Mouse (Mus musculus): ENCODE data around the gene Erf. TPM values are rescaled to one million over a fixed set of nuclear protein-coding genes. Genes with fewer than 3 reads are reported as not detected.

Gene Erf
- polyA plus RNA-seq, 1 experiment from 2014 or later: 22.6 TPM

- ATAC-seq (replicated peaks; ENCODE audit: insufficient number of reproducible peaks, low FRiP score, low TSS enrichment, low read depth): peak; percentile 40
- Histone ChIP-seq H3K9me3 (replicated peaks; ENCODE audit: control insufficient read depth, low read length) (no peaks in the 10 kb centered on the region), H3K4me2 (ENCODE audit: low read depth, low read length) (peak overlapping the region; percentile 97), H3K27ac (replicated peaks; ENCODE audit: low read depth, low read length) (peak overlapping the region; percentile 97), H3K4me3 (ENCODE audit: low read depth, low read length) (peak overlapping the region; percentile 55), H3K4me1 (ENCODE audit: control insufficient read depth, insufficient read depth, low read length) (peaks cover 13% of the 10 kb centered on the region), H3K9ac (replicated peaks; ENCODE audit: low read length) (peak overlapping the region; percentile 83), H3K27me3 (ENCODE audit: control insufficient read depth, insufficient read depth, low read length) (no peaks in the 10 kb centered on the region), H3K36me3 (replicated peaks; ENCODE audit: control insufficient read depth, insufficient read depth, low read depth, low read length) (no peaks in the 10 kb centered on the region)
- DNase-seq (ENCODE audit: low spot score): peak; percentile 88
- 0% methylated on average over 49 of the region's 60 CpGs for WGBS
Measured at GRCm38 (mm10) chr7:25278341-25279075, 27.9 kb upstream of the Erf start.

GRCm38 (mm10) chr7:25277998-25278340, 27.4 kb upstream of the Erf start:
- no peaks in the 10 kb centered on the region for H3K27me3 ChIP-seq (ENCODE audit: control insufficient read depth, insufficient read depth, low read length)
- H3K36me3 ChIP-seq (replicated peaks; ENCODE audit: control insufficient read depth, insufficient read depth, low read depth, low read length): no peaks in the 10 kb centered on the region
- peaks cover 13% of the 10 kb centered on the region for H3K4me1 ChIP-seq (ENCODE audit: control insufficient read depth, insufficient read depth, low read length)
- H3K9ac ChIP-seq (replicated peaks; ENCODE audit: low read length): peak overlapping the region; percentile 14; the same call in 1 of the 2 replicates
- H3K9me3 ChIP-seq (replicated peaks; ENCODE audit: control insufficient read depth, low read length): no peaks in the 10 kb centered on the region
- H3K4me3 ChIP-seq (ENCODE audit: low read depth, low read length): peak overlapping the region; percentile 55
- H3K27ac ChIP-seq (replicated peaks; ENCODE audit: low read depth, low read length): peak overlapping the region; percentile 97
- DNase-seq (ENCODE audit: low spot score) (no peak), ATAC-seq (replicated peaks; ENCODE audit: insufficient number of reproducible peaks, low FRiP score, low TSS enrichment, low read depth) (no peak)
- 15% methylated on average over 4 of the region's 4 CpGs for WGBS
- H3K4me2 ChIP-seq (ENCODE audit: low read depth, low read length): peak overlapping the region; percentile 97

- 76% methylated on average over 4 of the region's 4 CpGs for WGBS
- Histone ChIP-seq H3K36me3 (replicated peaks; ENCODE audit: control insufficient read depth, insufficient read depth, low read depth, low read length) (no peaks in the 10 kb centered on the region), H3K27ac (replicated peaks; ENCODE audit: low read depth, low read length) (no peak overlapping the region; the same call in 1 of the 2 replicates), H3K4me1 (ENCODE audit: control insufficient read depth, insufficient read depth, low read length) (peaks cover 13% of the 10 kb centered on the region), H3K4me3 (ENCODE audit: low read depth, low read length) (no peak overlapping the region), H3K27me3 (ENCODE audit: control insufficient read depth, insufficient read depth, low read length) (no peaks in the 10 kb centered on the region), H3K4me2 (ENCODE audit: low read depth, low read length) (peak overlapping the region; percentile 97; the same call in 1 of the 2 replicates), H3K9me3 (replicated peaks; ENCODE audit: control insufficient read depth, low read length) (no peaks in the 10 kb centered on the region), H3K9ac (replicated peaks; ENCODE audit: low read length) (no peak overlapping the region; the same call in 1 of the 2 replicates)
- DNase-seq (ENCODE audit: low spot score) (no peak), ATAC-seq (replicated peaks; ENCODE audit: insufficient number of reproducible peaks, low FRiP score, low TSS enrichment, low read depth) (no peak)
Measured at GRCm38 (mm10) chr7:25277405-25277804, 26.8 kb upstream of the Erf start.

GRCm38 (mm10) chr7:25275555-25276298, 25.2 kb upstream of the Erf start:
- ATAC-seq (replicated peaks; ENCODE audit: insufficient number of reproducible peaks, low FRiP score, low TSS enrichment, low read depth): no peak
- H3K27me3 ChIP-seq (ENCODE audit: control insufficient read depth, insufficient read depth, low read length): no peaks in the 10 kb centered on the region
- H3K36me3 ChIP-seq (replicated peaks; ENCODE audit: control insufficient read depth, insufficient read depth, low read depth, low read length): peaks cover 4% of the 10 kb centered on the region; the same call in 1 of the 2 replicates
- no peak overlapping the region; the same call in 1 of the 2 replicates for H3K9ac ChIP-seq (replicated peaks; ENCODE audit: low read length)
- 43% methylated on average over 9 of the region's 9 CpGs for WGBS
- H3K27ac ChIP-seq (replicated peaks; ENCODE audit: low read depth, low read length): peak overlapping the region; percentile 25
- no peaks in the 10 kb centered on the region for H3K9me3 ChIP-seq (replicated peaks; ENCODE audit: control insufficient read depth, low read length)
- H3K4me1 ChIP-seq (ENCODE audit: control insufficient read depth, insufficient read depth, low read length): peaks cover 6% of the 10 kb centered on the region
- no peak overlapping the region for H3K4me2 ChIP-seq (ENCODE audit: low read depth, low read length)
- H3K4me3 ChIP-seq (ENCODE audit: low read depth, low read length): no peak overlapping the region
- DNase-seq (ENCODE audit: low spot score): no peak

- Histone ChIP-seq H3K4me2 (ENCODE audit: low read depth, low read length) (no peak overlapping the region), H3K9ac (replicated peaks; ENCODE audit: low read length) (no peak overlapping the region), H3K27me3 (ENCODE audit: control insufficient read depth, insufficient read depth, low read length) (no peaks in the 10 kb centered on the region), H3K4me3 (ENCODE audit: low read depth, low read length) (no peak overlapping the region), H3K27ac (replicated peaks; ENCODE audit: low read depth, low read length) (no peak overlapping the region), H3K9me3 (replicated peaks; ENCODE audit: control insufficient read depth, low read length) (no peaks in the 10 kb centered on the region), H3K4me1 (ENCODE audit: control insufficient read depth, insufficient read depth, low read length) (peaks cover 2% of the 10 kb centered on the region; the same call in 1 of the 2 replicates), H3K36me3 (replicated peaks; ENCODE audit: control insufficient read depth, insufficient read depth, low read depth, low read length) (peaks cover 4% of the 10 kb centered on the region; the same call in 1 of the 2 replicates)
- ATAC-seq (replicated peaks; ENCODE audit: insufficient number of reproducible peaks, low FRiP score, low TSS enrichment, low read depth): no peak
- whole genome bisulfite sequencing: 87% methylated on average over 3 of the region's 3 CpGs
- no peak for DNase-seq (ENCODE audit: low spot score)
Measured at GRCm38 (mm10) chr7:25274996-25275395, 24.4 kb upstream of the Erf start.

GRCm38 (mm10) chr7:25274571-25274970, 24.0 kb upstream of the Erf start:
- no peaks in the 10 kb centered on the region for H3K9me3 ChIP-seq (replicated peaks; ENCODE audit: control insufficient read depth, low read length)
- WGBS: 71% methylated on average over 5 of the region's 5 CpGs
- H3K36me3 ChIP-seq (replicated peaks; ENCODE audit: control insufficient read depth, insufficient read depth, low read depth, low read length): peaks cover 4% of the 10 kb centered on the region; the same call in 1 of the 2 replicates
- DNase-seq (ENCODE audit: low spot score) (no peak), ATAC-seq (replicated peaks; ENCODE audit: insufficient number of reproducible peaks, low FRiP score, low TSS enrichment, low read depth) (no peak)
- no peak overlapping the region for H3K4me2 ChIP-seq (ENCODE audit: low read depth, low read length)
- no peak overlapping the region for H3K27ac ChIP-seq (replicated peaks; ENCODE audit: low read depth, low read length)
- H3K4me3 ChIP-seq (ENCODE audit: low read depth, low read length): no peak overlapping the region
- no peaks in the 10 kb centered on the region for H3K27me3 ChIP-seq (ENCODE audit: control insufficient read depth, insufficient read depth, low read length)
- no peak overlapping the region for H3K9ac ChIP-seq (replicated peaks; ENCODE audit: low read length)
- 0 out of 2 replicates have a peak, but pooled peaks cover 2% of the 10 kb centered on the region for H3K4me1 ChIP-seq (ENCODE audit: control insufficient read depth, insufficient read depth, low read length)

GRCm38 (mm10) chr7:25273259-25274241, 23.0 kb upstream of the Erf start:
- no peak overlapping the region for H3K4me2 ChIP-seq (ENCODE audit: low read depth, low read length)
- no peaks in the 10 kb centered on the region for H3K27me3 ChIP-seq (ENCODE audit: control insufficient read depth, insufficient read depth, low read length)
- DNase-seq (ENCODE audit: low spot score): no peak
- WGBS: 89% methylated on average over 22 of the region's 22 CpGs
- no peak overlapping the region for H3K9ac ChIP-seq (replicated peaks; ENCODE audit: low read length)
- no peak overlapping the region for H3K4me3 ChIP-seq (ENCODE audit: low read depth, low read length)
- H3K36me3 ChIP-seq (replicated peaks; ENCODE audit: control insufficient read depth, insufficient read depth, low read depth, low read length): peaks cover 4% of the 10 kb centered on the region; the same call in 1 of the 2 replicates
- no peaks in the 10 kb centered on the region for H3K9me3 ChIP-seq (replicated peaks; ENCODE audit: control insufficient read depth, low read length)
- ATAC-seq (replicated peaks; ENCODE audit: insufficient number of reproducible peaks, low FRiP score, low TSS enrichment, low read depth): no peak
- no peak overlapping the region for H3K27ac ChIP-seq (replicated peaks; ENCODE audit: low read depth, low read length)
- peaks cover 8% of the 10 kb centered on the region; the same call in 1 of the 2 replicates for H3K4me1 ChIP-seq (ENCODE audit: control insufficient read depth, insufficient read depth, low read length)

Data from embryonic facial prominence, embryonic 11.5 days (tissue).